Mouse (Mus musculus) kidney, embryonic 14.5 days (tissue): ENCODE measurements at regions not wholly inside any gene's neighbourhood (a gene's known extent, or its start where the extent isn't known, plus 50 kb on each side); places are given as distances from the start of the nearest gene placed in this dataset.

ENCODE experiments used
- ATAC-seq: fragments of 200-750 bp; cut with Nextera tagmentation; 2 replicates; pipeline ENCODE4 v1.8.0; 2017; ENCODE audit warnings: moderate number of reproducible peaks, mild to moderate bottlenecking, moderate TSS enrichment, moderate library complexity; ENCODE audit not compliant: low FRiP score, low TSS enrichment
- H3K27ac ChIP-seq: fragments of 300-500 bp; sonication (generic); 2 replicates; pipeline ENCODE4 v1.5.1; 2014; ENCODE audit warnings: low read depth, mild to moderate bottlenecking, low read length, moderate library complexity, mixed read lengths
- H3K27me3 ChIP-seq: fragments of 300-500 bp; sonication (generic); 2 replicates; pipeline ENCODE4 v1.6.1; 2014; ENCODE audit warnings: mild to moderate bottlenecking, low read length; ENCODE audit not compliant: control insufficient read depth, insufficient read depth
- H3K36me3 ChIP-seq: fragments of 300-500 bp; sonication (generic); 2 replicates; pipeline ENCODE4 v1.6.1; 2014; ENCODE audit warnings: low read length, mixed read lengths; ENCODE audit not compliant: control insufficient read depth, insufficient read depth
- H3K4me1 ChIP-seq: fragments of 300-500 bp; sonication (generic); 2 replicates; pipeline ENCODE4 v1.6.1; 2014; ENCODE audit warnings: low read length, mixed read lengths; ENCODE audit not compliant: control insufficient read depth, insufficient read depth
- H3K4me2 ChIP-seq: fragments of 300-500 bp; sonication (generic); replicated peaks from 2 replicates; pipeline ENCODE4 v1.6.1; 2014; ENCODE audit warnings: low read depth, mild to moderate bottlenecking, low read length
- H3K4me3 ChIP-seq: fragments of 300-500 bp; sonication (generic); 2 replicates; pipeline ENCODE4 v1.5.1; 2014; ENCODE audit warnings: mild to moderate bottlenecking, low read length
- H3K9ac ChIP-seq: fragments of 300-500 bp; sonication (generic); 2 replicates; pipeline ENCODE4 v1.6.1; 2014; ENCODE audit warnings: low read depth, mild to moderate bottlenecking, low read length, moderate library complexity
- H3K9me3 ChIP-seq: fragments of 300-500 bp; sonication (generic); 2 replicates; pipeline ENCODE4 v1.6.1; 2016; ENCODE audit warnings: low read length; ENCODE audit not compliant: control insufficient read depth
- WGBS: fragments of 180-500 bp; shearing (Covaris S2); extraction: QIAGEN DNeasy Blood & Tissue Kit; methylation state at CpG from one replicate; pipeline ENCODE4 v1.1.7; 2014; 5-methylcytosine and 5-hydroxymethylcytosine counted together

- ATAC-seq = peak; percentile 62; the same call in 1 of the 2 replicates
- Histone ChIP-seq H3K36me3 (no peaks in the 10 kb centered on the region), H3K27me3 (no peaks in the 10 kb centered on the region), H3K9ac (no peak overlapping the region), H3K4me1 (no peaks in the 10 kb centered on the region), H3K4me3 (no peak overlapping the region), H3K4me2 (no peak overlapping the region), H3K9me3 (no peaks in the 10 kb centered on the region), H3K27ac (no peak overlapping the region)
- 30% methylated on average over 2 of the region's 2 CpGs for WGBS
These were observed 165.8 kb upstream of the Prep start for GRCm38 (mm10) chr10:44901203-44901602.

DNA sequence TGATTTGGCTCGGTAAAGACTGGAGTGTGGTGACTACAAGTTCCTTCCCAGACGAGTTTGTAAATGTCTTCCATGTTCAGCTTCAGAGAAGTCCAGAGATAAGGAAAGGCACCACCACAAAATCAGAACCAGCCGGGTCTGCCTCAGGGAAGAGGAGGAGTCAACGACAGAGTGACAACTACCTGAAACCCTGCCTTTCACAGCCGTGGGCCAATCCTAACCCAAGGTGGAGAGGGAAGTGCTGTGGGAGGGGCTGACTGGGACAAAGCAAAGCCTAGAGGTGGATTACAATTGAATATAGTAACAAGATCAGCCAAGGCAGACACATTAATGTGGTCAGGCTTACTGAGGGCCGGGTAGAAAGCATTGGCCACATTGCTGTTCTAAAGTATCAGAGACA, 174.9 kb upstream of the Prep start:
- Histone ChIP-seq H3K9me3 (no peaks in the 10 kb centered on the region), H3K36me3 (no peaks in the 10 kb centered on the region), H3K4me2 (no peak overlapping the region), H3K27me3 (no peaks in the 10 kb centered on the region), H3K27ac (no peak overlapping the region), H3K4me1 (0 out of 2 replicates have a peak, but pooled peaks cover 4% of the 10 kb centered on the region), H3K4me3 (no peak overlapping the region), H3K9ac (no peak overlapping the region)
- no peak for ATAC-seq
- WGBS = 53% methylated on average over 6 of the region's 6 CpGs

DNA sequence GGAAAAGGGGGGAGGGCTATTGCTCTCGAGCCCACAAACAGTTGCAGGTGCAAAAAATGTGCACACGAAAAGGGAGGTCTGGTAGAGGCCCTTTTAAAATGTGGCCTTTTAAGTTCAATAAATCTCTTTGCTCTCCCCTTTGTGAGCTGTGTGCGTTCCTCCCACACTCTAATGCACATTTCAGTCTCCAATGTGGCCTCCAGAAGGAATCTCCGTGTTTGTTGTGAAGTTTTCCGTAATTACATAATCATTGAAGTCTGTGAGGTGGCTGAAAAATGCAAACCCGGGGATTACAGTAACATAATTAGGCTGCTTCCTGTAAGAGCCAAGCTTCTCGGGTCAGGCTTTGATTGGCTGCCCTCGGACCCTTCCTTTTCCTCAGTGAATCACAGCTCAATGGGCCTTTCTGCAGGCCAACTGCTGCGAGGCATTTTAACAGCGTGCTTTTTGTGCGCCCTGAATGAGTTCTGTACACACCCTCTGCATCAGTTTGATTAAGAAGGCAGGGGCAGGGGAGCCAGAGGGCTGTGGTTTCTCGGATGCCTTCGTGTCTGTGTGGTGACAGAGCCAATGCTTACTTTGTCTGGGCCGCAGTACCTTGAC, 179.8 kb upstream of the Prep start:
- no peaks in the 10 kb centered on the region for H3K9me3 ChIP-seq
- 0 out of 2 replicates have a peak, but pooled peaks cover 4% of the 10 kb centered on the region for H3K4me1 ChIP-seq
- ATAC-seq = peak; percentile 49; the same call in 1 of the 2 replicates
- H3K9ac ChIP-seq = no peak overlapping the region
- H3K4me2 ChIP-seq = no peak overlapping the region
- H3K27me3 ChIP-seq = no peaks in the 10 kb centered on the region
- no peak overlapping the region for H3K4me3 ChIP-seq
- WGBS = 29% methylated on average over 14 of the region's 14 CpGs
- no peak overlapping the region for H3K27ac ChIP-seq
- no peaks in the 10 kb centered on the region for H3K36me3 ChIP-seq

DNA sequence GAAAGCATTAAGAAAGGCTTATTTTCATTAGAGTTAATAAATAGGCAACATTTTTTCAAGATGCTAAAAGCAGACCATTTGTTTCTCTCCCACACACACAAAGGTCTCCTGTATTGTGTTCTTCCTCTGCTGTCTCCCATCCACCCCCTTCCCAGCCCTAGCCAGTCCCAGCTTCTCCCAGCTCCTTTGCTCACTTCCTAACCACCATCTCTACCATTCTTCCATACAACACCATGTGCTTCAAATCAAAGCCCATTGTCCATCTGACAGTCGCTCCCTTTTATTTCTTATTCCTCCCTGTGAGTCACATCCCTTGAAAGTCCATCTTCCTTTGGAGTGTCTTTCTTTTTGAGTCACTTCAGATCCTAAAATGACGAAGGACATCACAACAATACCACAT, 185.0 kb upstream of the Prep start:
- H3K4me3 ChIP-seq = no peak overlapping the region
- H3K27ac ChIP-seq = no peak overlapping the region
- H3K9ac ChIP-seq = no peak overlapping the region
- no peaks in the 10 kb centered on the region for H3K9me3 ChIP-seq
- no peaks in the 10 kb centered on the region for H3K27me3 ChIP-seq
- no peaks in the 10 kb centered on the region for H3K4me1 ChIP-seq
- WGBS = 83% methylated on average over 2 of the region's 2 CpGs
- no peak overlapping the region for H3K4me2 ChIP-seq
- H3K36me3 ChIP-seq = no peaks in the 10 kb centered on the region
- no peak for ATAC-seq

DNA sequence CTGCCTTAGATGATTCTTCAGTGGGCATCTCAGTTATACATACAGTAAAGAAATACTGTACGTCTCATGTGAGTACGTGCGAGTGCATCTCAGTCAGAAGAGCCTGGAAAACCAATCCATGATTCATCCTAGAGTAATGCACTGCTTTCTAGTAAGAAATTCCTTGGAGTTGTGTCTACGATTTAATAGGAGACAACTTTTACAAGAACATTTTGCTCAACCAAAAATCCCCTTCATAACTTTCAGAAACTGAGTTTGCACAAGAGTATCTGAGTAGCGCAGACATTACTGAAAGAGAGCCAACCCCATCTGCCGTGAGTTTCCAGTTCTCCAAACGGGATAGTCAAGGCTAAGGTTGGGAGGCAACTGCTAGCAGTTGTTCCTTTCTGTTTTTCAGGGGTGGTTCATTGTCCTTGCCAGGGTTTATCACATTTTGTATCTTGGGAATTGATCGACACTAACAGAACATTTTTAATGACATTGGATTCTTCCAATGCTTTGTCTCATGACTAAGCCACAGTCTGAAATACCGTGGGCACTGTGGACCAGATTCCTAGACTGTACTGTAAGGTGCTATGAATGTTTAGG, 189.8 kb upstream of the Prep start:
- no peak overlapping the region for H3K4me3 ChIP-seq
- no peak overlapping the region for H3K9ac ChIP-seq
- no peaks in the 10 kb centered on the region for H3K36me3 ChIP-seq
- H3K9me3 ChIP-seq = no peaks in the 10 kb centered on the region
- H3K4me2 ChIP-seq = no peak overlapping the region
- no peak for ATAC-seq
- H3K27me3 ChIP-seq = no peaks in the 10 kb centered on the region
- H3K27ac ChIP-seq = no peak overlapping the region
- 93% methylated on average over 9 of the region's 9 CpGs for WGBS
- no peaks in the 10 kb centered on the region for H3K4me1 ChIP-seq

GRCm38 (mm10) chr10:44873642-44874285, 193.2 kb upstream of the Prep start:
- Histone ChIP-seq H3K9ac (no peak overlapping the region), H3K4me2 (no peak overlapping the region), H3K36me3 (no peaks in the 10 kb centered on the region), H3K4me1 (no peaks in the 10 kb centered on the region), H3K4me3 (no peak overlapping the region), H3K27me3 (no peaks in the 10 kb centered on the region), H3K9me3 (no peaks in the 10 kb centered on the region), H3K27ac (no peak overlapping the region)
- WGBS = 86% methylated on average over 5 of the region's 5 CpGs
- ATAC-seq = no peak

DNA sequence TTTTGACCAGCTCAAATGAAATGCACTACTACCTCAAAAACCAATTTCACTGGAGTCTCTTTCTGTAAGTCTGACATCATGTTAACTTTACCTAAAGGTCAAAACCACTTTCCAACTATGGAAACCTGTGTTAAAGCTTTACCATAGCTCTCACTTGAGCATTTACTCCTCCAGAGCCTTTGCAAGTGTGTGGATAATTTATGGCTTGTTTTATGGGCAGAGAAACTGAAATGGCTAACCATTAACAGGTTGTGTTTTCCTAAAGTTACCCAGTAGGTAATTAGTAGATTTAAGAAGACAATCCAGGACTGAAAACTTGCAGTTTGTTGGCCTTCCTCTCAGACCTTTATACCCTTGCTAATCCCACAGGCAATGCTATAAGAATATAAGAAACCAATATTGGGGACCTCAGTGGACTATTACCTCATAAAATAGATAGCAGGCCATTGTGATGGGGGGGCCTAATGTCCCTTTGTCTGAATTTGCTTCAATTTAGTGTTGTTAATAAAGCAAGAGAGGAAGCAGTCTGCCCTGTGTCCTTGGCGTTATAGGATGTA, 202.7 kb upstream of the Prep start:
- Histone ChIP-seq H3K9ac (no peak overlapping the region), H3K9me3 (no peaks in the 10 kb centered on the region), H3K27me3 (no peaks in the 10 kb centered on the region), H3K4me2 (no peak overlapping the region), H3K36me3 (no peaks in the 10 kb centered on the region), H3K4me3 (no peak overlapping the region), H3K4me1 (peaks cover 5% of the 10 kb centered on the region; the same call in 1 of the 2 replicates), H3K27ac (no peak overlapping the region; the same call in 1 of the 2 replicates)
- ATAC-seq = peak; percentile 67; the same call in 1 of the 2 replicates
- WGBS = 38% methylated on average over 1 of the region's 1 CpGs

DNA sequence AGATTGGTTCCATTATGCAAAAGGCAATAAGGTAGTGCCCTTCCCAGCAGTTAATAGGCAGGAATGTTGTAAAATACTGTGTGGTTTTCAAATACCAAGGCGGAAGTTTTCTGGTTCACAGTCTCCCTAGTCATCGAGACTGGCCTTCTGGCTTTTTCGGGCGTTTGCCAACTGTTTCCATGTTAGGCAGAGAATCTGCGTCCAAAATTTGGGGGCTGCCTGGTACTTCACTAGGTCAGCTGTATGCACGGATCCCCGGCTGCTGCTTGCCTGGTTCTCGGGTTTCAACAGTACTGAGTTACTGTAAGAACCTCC, 204.7 kb upstream of the Prep start:
- no peaks in the 10 kb centered on the region for H3K9me3 ChIP-seq
- H3K9ac ChIP-seq = no peak overlapping the region
- H3K4me3 ChIP-seq = no peak overlapping the region
- peaks cover 5% of the 10 kb centered on the region; the same call in 1 of the 2 replicates for H3K4me1 ChIP-seq
- H3K4me2 ChIP-seq = no peak overlapping the region
- no peak overlapping the region; the same call in 1 of the 2 replicates for H3K27ac ChIP-seq
- H3K36me3 ChIP-seq = no peaks in the 10 kb centered on the region
- H3K27me3 ChIP-seq = no peaks in the 10 kb centered on the region
- 19% methylated on average over 8 of the region's 8 CpGs for WGBS
- ATAC-seq = no peak
